Mouse (Mus musculus): Measurements from ENCODE around the gene Cnn2. TPM values are rescaled to one million over a fixed set of nuclear protein-coding genes. Genes with fewer than 3 reads are reported as not detected.
"Not testable (repeated sequence)": the region's sequence is repeated elsewhere in the genome, so short reads cannot be mapped to it uniquely, and the experiment has no call there.

Cnn2 gene
- polyA plus RNA-seq, 1 experiment from 2014 or later: 332 TPM

DNA sequence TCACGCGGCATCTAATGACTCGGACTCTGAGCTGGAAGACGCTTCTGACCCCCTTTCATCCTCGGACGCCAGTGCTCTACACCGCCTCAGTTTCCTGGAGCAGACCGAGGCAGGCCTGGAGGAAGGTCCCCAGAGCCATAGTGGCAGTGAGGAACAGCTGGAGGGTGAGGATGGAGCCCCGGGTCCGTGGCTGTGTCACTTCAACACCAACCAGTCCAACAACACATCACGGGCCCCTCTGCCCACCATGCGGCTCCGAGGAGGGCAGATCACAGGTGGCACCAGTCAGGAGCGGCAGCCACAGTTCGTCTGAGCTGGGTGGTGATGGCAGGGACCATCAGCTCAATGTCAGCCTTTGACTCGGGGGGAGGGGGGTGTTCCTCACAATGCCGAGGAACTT lies 42.4 kb downstream of the Cnn2 start:
- WGBS: 80% methylated on average over 17 of the region's 17 CpGs
- Histone ChIP-seq H3K9ac (replicated peaks; ENCODE audit: low read length) (no peak overlapping the region), H3K27me3 (ENCODE audit: insufficient read depth, low read length) (no peaks in the 10 kb centered on the region), H3K4me1 (ENCODE audit: insufficient read depth, low read length) (peaks cover 22% of the 10 kb centered on the region), H3K4me2 (replicated peaks; ENCODE audit: low read depth, low read length) (no peak overlapping the region), H3K27ac (ENCODE audit: low read length) (no peak overlapping the region), H3K9me3 (ENCODE audit: low read length) (no peaks in the 10 kb centered on the region), H3K4me3 (ENCODE audit: low read length) (no peak overlapping the region), H3K36me3 (ENCODE audit: insufficient read depth, low read length) (peaks cover 13% of the 10 kb centered on the region)
- no peak for ATAC-seq (ENCODE audit: low FRiP score, low TSS enrichment)

- WGBS: 43% methylated on average over 5 of the region's 5 CpGs
- Histone ChIP-seq H3K36me3 (ENCODE audit: insufficient read depth, low read length) (peaks cover 35% of the 10 kb centered on the region), H3K27ac (ENCODE audit: low read length) (peak overlapping the region; percentile 14; the same call in 1 of the 2 replicates), H3K27me3 (ENCODE audit: insufficient read depth, low read length) (no peaks in the 10 kb centered on the region), H3K4me1 (ENCODE audit: insufficient read depth, low read length) (peaks cover 24% of the 10 kb centered on the region), H3K9me3 (ENCODE audit: low read length) (no peaks in the 10 kb centered on the region), H3K4me3 (ENCODE audit: low read length) (no peak overlapping the region), H3K9ac (replicated peaks; ENCODE audit: low read length) (0 out of 2 replicates have a peak overlapping the region, but pooled peaks have one; percentile 4), H3K4me2 (replicated peaks; ENCODE audit: low read depth, low read length) (no peak overlapping the region)
- no peak for ATAC-seq (ENCODE audit: low FRiP score, low TSS enrichment)
These were observed 44.6 kb downstream of the Cnn2 start for GRCm38 (mm10) chr10:80032799-80033480.

DNA sequence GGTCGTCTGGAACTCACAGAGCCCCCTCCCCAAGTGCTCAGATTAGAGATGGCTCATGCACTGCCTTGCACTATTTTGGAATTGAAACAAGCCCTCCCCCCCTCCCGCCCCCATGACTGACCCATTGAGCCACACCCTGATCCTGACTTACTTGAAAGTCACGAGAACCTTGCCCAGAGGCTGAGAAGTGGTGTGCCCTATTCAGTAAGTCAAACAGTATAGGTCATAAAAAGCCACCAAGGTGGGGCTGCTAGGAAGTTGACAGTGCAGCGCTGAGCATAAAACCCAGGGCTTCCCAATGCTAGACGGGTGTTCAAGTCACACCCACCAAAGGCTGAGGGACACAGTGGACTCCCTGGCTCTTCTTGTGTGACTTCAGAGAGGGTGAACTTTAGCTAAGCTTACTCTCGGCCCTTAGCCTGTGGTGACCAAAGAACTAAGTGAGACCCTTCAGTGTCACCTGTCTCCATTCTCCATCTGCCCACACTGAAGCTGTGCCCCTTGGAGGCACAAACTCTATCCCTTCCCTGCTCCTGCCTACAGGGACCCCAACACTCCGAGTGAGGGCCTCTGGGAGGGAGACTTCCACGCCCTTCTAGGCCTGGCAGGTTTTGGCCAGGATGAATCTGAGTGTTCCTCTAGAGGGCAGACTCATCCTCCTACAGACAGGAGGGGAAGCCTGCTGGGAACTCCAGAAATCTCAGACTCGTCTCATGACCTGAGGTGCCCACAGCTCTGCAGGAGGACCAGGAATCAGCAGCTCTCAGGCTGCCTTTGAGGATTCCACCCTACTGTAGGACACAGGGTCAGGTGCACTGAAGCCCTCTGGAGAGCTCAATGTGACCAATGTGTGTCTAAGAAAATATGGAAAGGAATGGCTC lies 45.4 kb downstream of the Cnn2 start:
- Histone ChIP-seq H3K27ac (ENCODE audit: low read length) (peak overlapping the region; percentile 14; the same call in 1 of the 2 replicates), H3K4me1 (ENCODE audit: insufficient read depth, low read length) (peaks cover 32% of the 10 kb centered on the region), H3K27me3 (ENCODE audit: insufficient read depth, low read length) (no peaks in the 10 kb centered on the region), H3K9ac (replicated peaks; ENCODE audit: low read length) (no peak overlapping the region), H3K36me3 (ENCODE audit: insufficient read depth, low read length) (peaks cover 40% of the 10 kb centered on the region), H3K4me3 (ENCODE audit: low read length) (no peak overlapping the region), H3K9me3 (ENCODE audit: low read length) (no peaks in the 10 kb centered on the region), H3K4me2 (replicated peaks; ENCODE audit: low read depth, low read length) (no peak overlapping the region)
- ATAC-seq (ENCODE audit: low FRiP score, low TSS enrichment): peak; percentile 27; the same call in 1 of the 2 replicates
- 31% methylated on average over 9 of the region's 9 CpGs for WGBS

- peaks cover 40% of the 10 kb centered on the region for H3K36me3 ChIP-seq (ENCODE audit: insufficient read depth, low read length)
- 0 out of 2 replicates have a peak overlapping the region, but pooled peaks have one; percentile 45 for H3K27ac ChIP-seq (ENCODE audit: low read length)
- H3K4me3 ChIP-seq (ENCODE audit: low read length): no peak overlapping the region
- H3K9ac ChIP-seq (replicated peaks; ENCODE audit: low read length): no peak overlapping the region
- H3K4me2 ChIP-seq (replicated peaks; ENCODE audit: low read depth, low read length): no peak overlapping the region
- ATAC-seq (ENCODE audit: low FRiP score, low TSS enrichment): no peak
- H3K9me3 ChIP-seq (ENCODE audit: low read length): no peaks in the 10 kb centered on the region
- H3K27me3 ChIP-seq (ENCODE audit: insufficient read depth, low read length): no peaks in the 10 kb centered on the region
- WGBS: 83% methylated on average over 8 of the region's 8 CpGs
- peaks cover 33% of the 10 kb centered on the region for H3K4me1 ChIP-seq (ENCODE audit: insufficient read depth, low read length)
These were observed 46.8 kb downstream of the Cnn2 start for GRCm38 (mm10) chr10:80035148-80035547.

GRCm38 (mm10) chr10:80035686-80036085 lies 47.3 kb downstream of the Cnn2 start:
- Histone ChIP-seq H3K4me2 (replicated peaks; ENCODE audit: low read depth, low read length) (no peak overlapping the region), H3K4me3 (ENCODE audit: low read length) (no peak overlapping the region), H3K27me3 (ENCODE audit: insufficient read depth, low read length) (no peaks in the 10 kb centered on the region), H3K9me3 (ENCODE audit: low read length) (no peaks in the 10 kb centered on the region), H3K36me3 (ENCODE audit: insufficient read depth, low read length) (peaks cover 40% of the 10 kb centered on the region), H3K4me1 (ENCODE audit: insufficient read depth, low read length) (peaks cover 33% of the 10 kb centered on the region), H3K27ac (ENCODE audit: low read length) (0 out of 2 replicates have a peak overlapping the region, but pooled peaks have one; percentile 45), H3K9ac (replicated peaks; ENCODE audit: low read length) (no peak overlapping the region)
- WGBS: 86% methylated on average over 5 of the region's 5 CpGs
- ATAC-seq (ENCODE audit: low FRiP score, low TSS enrichment): no peak

- no peak overlapping the region for H3K4me3 ChIP-seq (ENCODE audit: low read length)
- H3K9ac ChIP-seq (replicated peaks; ENCODE audit: low read length): no peak overlapping the region
- H3K36me3 ChIP-seq (ENCODE audit: insufficient read depth, low read length): peaks cover 40% of the 10 kb centered on the region
- no peaks in the 10 kb centered on the region for H3K9me3 ChIP-seq (ENCODE audit: low read length)
- H3K4me2 ChIP-seq (replicated peaks; ENCODE audit: low read depth, low read length): no peak overlapping the region
- 90% methylated on average over 13 of the region's 13 CpGs for WGBS
- H3K4me1 ChIP-seq (ENCODE audit: insufficient read depth, low read length): peaks cover 33% of the 10 kb centered on the region
- H3K27ac ChIP-seq (ENCODE audit: low read length): no peak overlapping the region
- no peak for ATAC-seq (ENCODE audit: low FRiP score, low TSS enrichment)
- no peaks in the 10 kb centered on the region for H3K27me3 ChIP-seq (ENCODE audit: insufficient read depth, low read length)
These were observed 48.4 kb downstream of the Cnn2 start for GRCm38 (mm10) chr10:80036832-80037231.

DNA sequence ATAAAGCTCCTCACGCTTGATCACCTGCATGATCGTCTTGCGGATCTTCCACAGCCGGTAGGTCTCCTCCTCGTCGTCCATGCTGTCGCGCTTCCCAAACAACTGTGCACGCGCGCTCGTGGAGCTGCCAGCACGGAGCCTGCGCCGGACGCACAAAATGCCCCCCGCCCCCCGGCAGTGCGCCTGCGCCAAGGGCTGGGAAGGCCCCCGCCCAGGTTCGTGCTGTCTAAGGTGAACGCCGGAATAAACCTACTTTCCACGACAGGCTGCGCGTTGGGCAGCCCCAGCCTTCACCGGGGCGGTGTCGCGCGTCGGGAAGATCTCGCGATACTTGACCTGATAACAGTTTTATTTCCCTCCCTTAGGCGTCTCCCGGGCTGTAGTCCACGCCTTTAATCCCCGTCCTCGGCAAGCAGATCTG lies 51.2 kb downstream of the Cnn2 start, which contains the start of gene Polr2e:
Polr2e (minus strand) TSS at position 237 of the 421 bp plus-strand sequence.
- 0% methylated on average over 40 of the region's 40 CpGs for WGBS
- H3K27me3 ChIP-seq (ENCODE audit: insufficient read depth, low read length): no peaks in the 10 kb centered on the region
- H3K4me3 ChIP-seq (ENCODE audit: low read length): peak within 1 kb of the TSS; percentile 78
- peak; percentile 96 for ATAC-seq (ENCODE audit: low FRiP score, low TSS enrichment)
- peak within 1 kb of the TSS; percentile 80 for H3K9ac ChIP-seq (replicated peaks; ENCODE audit: low read length)
- peaks cover 38% of the 10 kb centered on the region for H3K36me3 ChIP-seq (ENCODE audit: insufficient read depth, low read length)
- H3K9me3 ChIP-seq (ENCODE audit: low read length): no peaks in the 10 kb centered on the region
- peak within 1 kb of the TSS; percentile 21; the same call in 1 of the 2 replicates for H3K27ac ChIP-seq (ENCODE audit: low read length)
- H3K4me2 ChIP-seq (replicated peaks; ENCODE audit: low read depth, low read length): peak within 1 kb of the TSS; percentile 84
- H3K4me1 ChIP-seq (ENCODE audit: insufficient read depth, low read length): peaks cover 12% of the 10 kb centered on the region

GRCm38 (mm10) chr10:80041409-80042060 lies 53.2 kb downstream of the Cnn2 start:
- not testable (repeated sequence) for H3K4me2 ChIP-seq (replicated peaks; ENCODE audit: low read depth, low read length); H3K4me3 ChIP-seq (ENCODE audit: low read length); H3K27ac ChIP-seq (ENCODE audit: low read length); H3K9ac ChIP-seq (replicated peaks; ENCODE audit: low read length); ATAC-seq (ENCODE audit: low FRiP score, low TSS enrichment); H3K9me3 ChIP-seq (ENCODE audit: low read length); H3K27me3 ChIP-seq (ENCODE audit: insufficient read depth, low read length)
- Histone ChIP-seq H3K4me1 (ENCODE audit: insufficient read depth, low read length) (peaks cover 12% of the 10 kb centered on the region), H3K36me3 (ENCODE audit: insufficient read depth, low read length) (peaks cover 19% of the 10 kb centered on the region)
- WGBS: 78% methylated on average over 8 of the region's 8 CpGs

GRCm38 (mm10) chr10:80044087-80044486 lies 55.7 kb downstream of the Cnn2 start:
- no peak overlapping the region for H3K4me2 ChIP-seq (replicated peaks; ENCODE audit: low read depth, low read length)
- no peak for ATAC-seq (ENCODE audit: low FRiP score, low TSS enrichment)
- 52% methylated on average over 4 of the region's 4 CpGs for WGBS
- peaks cover 11% of the 10 kb centered on the region for H3K4me1 ChIP-seq (ENCODE audit: insufficient read depth, low read length)
- H3K9me3 ChIP-seq (ENCODE audit: low read length): no peaks in the 10 kb centered on the region
- no peak overlapping the region for H3K27ac ChIP-seq (ENCODE audit: low read length)
- H3K9ac ChIP-seq (replicated peaks; ENCODE audit: low read length): no peak overlapping the region
- no peak overlapping the region for H3K4me3 ChIP-seq (ENCODE audit: low read length)
- H3K36me3 ChIP-seq (ENCODE audit: insufficient read depth, low read length): no peaks in the 10 kb centered on the region
- H3K27me3 ChIP-seq (ENCODE audit: insufficient read depth, low read length): no peaks in the 10 kb centered on the region
